Mouse (Mus musculus) ES-E14 (cell line): ENCODE results near the gene Dnah1. TPM values are rescaled to one million over a fixed set of nuclear protein-coding genes. Genes with fewer than 3 reads are reported as not detected.
A peak's percentile ranks its signal among the peaks of the same experiment; 100 is the strongest.

ENCODE experiments used
- DNase-seq: peaks from one replicate; pipeline ENCODE4 v3.0.0-alpha.2; 2013; ENCODE audit warnings: low read depth, low spot score
- H3K27ac ChIP-seq: 2 replicates; pipeline ENCODE4 v1.5.1; 2012; ENCODE audit warnings: low read depth, mild to moderate bottlenecking, low read length, moderate library complexity, mixed read lengths; ENCODE audit not compliant: poor library complexity, insufficient read depth, severe bottlenecking
- H3K36me3 ChIP-seq: 2 replicates; pipeline ENCODE4 v1.6.1; 2012; ENCODE audit warnings: mild to moderate bottlenecking, low read length, moderate library complexity, mixed read lengths; ENCODE audit not compliant: control insufficient read depth, poor library complexity, insufficient read depth, severe bottlenecking
- H3K4me1 ChIP-seq, 2 experiments: fragments of 150-350 bp in 1 of 2; sonication (generic) in 1 of 2; 2 replicates each; pipeline ENCODE4 v1.6.1; 2012; ENCODE audit warnings: low read length in 2 of 2, mild to moderate bottlenecking in 1 of 2, mixed read lengths in 1 of 2; ENCODE audit not compliant: control insufficient read depth in 2 of 2, insufficient read depth in 2 of 2, poor library complexity in 1 of 2
- H3K4me3 ChIP-seq, 2 experiments: fragments of 150-350 bp in 1 of 2; sonication (generic) in 1 of 2; 2 replicates each; pipeline ENCODE4 v1.5.1; 2012; ENCODE audit warnings: low read length in 2 of 2, low read depth in 1 of 2, mild to moderate bottlenecking in 1 of 2, mixed read lengths in 1 of 2; ENCODE audit not compliant: insufficient read depth in 1 of 2, poor library complexity in 1 of 2, severe bottlenecking in 1 of 2
- H3K9ac ChIP-seq: 2 replicates; pipeline ENCODE4 v1.6.1; 2012; ENCODE audit warnings: low read depth, mild to moderate bottlenecking, low read length, mixed read lengths; ENCODE audit not compliant: poor library complexity, insufficient read depth, severe bottlenecking
- H3K9me3 ChIP-seq: fragments of 150-350 bp; sonication (generic); 2 replicates; pipeline ENCODE4 v1.6.1; 2012; ENCODE audit warnings: low read depth, mild to moderate bottlenecking, low read length; ENCODE audit not compliant: control insufficient read depth, insufficient read depth
- CHD2 ChIP-seq: IDR thresholded peaks from 2 replicates; pipeline ENCODE4 v1.6.1; 2014; ENCODE audit warnings: mild to moderate bottlenecking, low read depth, low read length, inconsistent platforms
- HCFC1 ChIP-seq: IDR thresholded peaks from 2 replicates; pipeline ENCODE4 v1.6.1; 2012; ENCODE audit warnings: low read length, inconsistent platforms, borderline replicate concordance; ENCODE audit not compliant: insufficient read depth
- MAFK ChIP-seq: IDR thresholded peaks from 2 replicates; pipeline ENCODE4 v1.6.1; 2014; ENCODE audit warnings: mild to moderate bottlenecking, low read depth, low read length, inconsistent platforms; ENCODE audit not compliant: insufficient read depth
- ZC3H11A ChIP-seq: IDR thresholded peaks from 2 replicates; pipeline ENCODE4 v1.6.1; 2012; ENCODE audit warnings: low read depth, mild to moderate bottlenecking, inconsistent platforms, low read length, borderline replicate concordance
- ZNF384 ChIP-seq: IDR thresholded peaks from 2 replicates; pipeline ENCODE4 v1.6.1; 2012; ENCODE audit warnings: low read depth, low read length, inconsistent platforms
- in situ Hi-C, 2 experiments: fragments of 600-800 bp; cut with MboI; formaldehyde crosslinking; loops; one replicate each; pipeline ENCODE4 v1.15.1; 2025; ENCODE audit warnings: low sequenced_read_pairs in 2 of 2, inconsistent platforms in 1 of 2; ENCODE audit not compliant: unreplicated experiment in 2 of 2
- total RNA-seq: library from RNA; depleted of rRNA; stranded (reverse); fragments of 300-350 nt; gene quantifications from 2 replicates; pipeline ENCODE4 v1.2.3, GENCODE M21; 2012

Dnah1 gene
- total RNA-seq, 1 experiment: 0.80 TPM

GRCm38 (mm10) chr14:31226978-31227377 lies 96.7 kb downstream of the Dnah1 start:
- no peaks in the 10 kb centered on the region for H3K9me3 ChIP-seq
- H3K36me3 ChIP-seq: no peaks in the 10 kb centered on the region
- H3K4me1 ChIP-seq: peaks cover 0 to 9% of the 10 kb centered on the region in 2 experiments; a peak in 2 of 4 replicates
- H3K9ac ChIP-seq: no peak overlapping the region
- H3K4me3 ChIP-seq: no peak overlapping the region
- in situ Hi-C loops: no loop called here
- no peak for TF ChIP-seq ZNF384
- no peak for TF ChIP-seq HCFC1
- TF ChIP-seq CHD2: no peak
- no peak for TF ChIP-seq ZC3H11A
- TF ChIP-seq MAFK: no peak
- no peak for DNase-seq
- no peak overlapping the region for H3K27ac ChIP-seq

GRCm38 (mm10) chr14:31217666-31218065 lies 106.0 kb downstream of the Dnah1 start, which contains the start of gene Sema3g:
Gene Sema3g, plus strand, starts transcription at chr14:31217860.
- no peak for DNase-seq
- H3K4me1 ChIP-seq: peaks cover 0 to 3% of the 10 kb centered on the region in 2 experiments; a peak in 1 of 4 replicates
- H3K27ac ChIP-seq: no peak within 1 kb of the TSS
- H3K36me3 ChIP-seq: no peaks in the 10 kb centered on the region
- no peak within 1 kb of the TSS for H3K9ac ChIP-seq
- peak; percentile 50; the same call in 1 of the 2 replicates for TF ChIP-seq ZNF384
- TF ChIP-seq MAFK: no peak
- H3K4me3 ChIP-seq: no peak within 1 kb of the TSS
- in situ Hi-C loops: no loop called here
- H3K9me3 ChIP-seq: no peaks in the 10 kb centered on the region

GRCm38 (mm10) chr14:31216846-31217245 lies 106.8 kb downstream of the Dnah1 start, which contains the start of gene Nisch:
Gene Nisch, minus strand, starts transcription at chr14:31216946.
- Histone ChIP-seq H3K9ac (peak within 1 kb of the TSS; percentile 28; the same call in 1 of the 2 replicates), H3K36me3 (no peaks in the 10 kb centered on the region), H3K4me1 (peaks cover 0 to 3% of the 10 kb centered on the region in 2 experiments; a peak in 1 of 4 replicates), H3K9me3 (no peaks in the 10 kb centered on the region), H3K27ac (no peak within 1 kb of the TSS), H3K4me3 (no peak within 1 kb of the TSS)
- in situ Hi-C loops: no loop called here
- TF ChIP-seq ZNF384: no peak
- no peak for TF ChIP-seq HCFC1
- TF ChIP-seq ZC3H11A: no peak
- TF ChIP-seq CHD2: no peak
- no peak for TF ChIP-seq MAFK
- no peak for DNase-seq

GRCm38 (mm10) chr14:31215157-31216002 lies 108.3 kb downstream of the Dnah1 start:
- Histone ChIP-seq H3K9ac (peak overlapping the region; percentile 28; the same call in 1 of the 2 replicates), H3K4me3 (no peak overlapping the region), H3K36me3 (no peaks in the 10 kb centered on the region), H3K4me1 (peaks cover 0 to 3% of the 10 kb centered on the region in 2 experiments; a peak in 1 of 4 replicates), H3K27ac (no peak overlapping the region), H3K9me3 (no peaks in the 10 kb centered on the region)
- TF ChIP-seq CHD2 (no peak), ZC3H11A (no peak), ZNF384 (no peak), MAFK (no peak), HCFC1 (no peak)
- peak; percentile 63 for DNase-seq
- in situ Hi-C loops: no loop called here
